Mouse (Mus musculus) E14TG2a.4 (cell line): Measurements from ENCODE around the gene 4930519G04Rik.

ENCODE experiments used
- H3K27me3 ChIP-seq: 2 replicates; pipeline ENCODE4 v1.6.1; 2014; ENCODE audit warnings: low read length, control low read depth; ENCODE audit not compliant: insufficient read depth
- H3K36me3 ChIP-seq: 2 replicates; pipeline ENCODE4 v1.6.1; 2014; ENCODE audit warnings: low read length, control low read depth; ENCODE audit not compliant: insufficient read depth
- H3K4me1 ChIP-seq: replicated peaks from 2 replicates; pipeline ENCODE4 v1.6.1; 2014; ENCODE audit warnings: low read depth, low read length, control low read depth
- H3K4me3 ChIP-seq: replicated peaks from 2 replicates; pipeline ENCODE4 v1.5.1; 2014; ENCODE audit warnings: mild to moderate bottlenecking, low read length
- H3K9me3 ChIP-seq: 2 replicates; pipeline ENCODE4 v1.6.1; 2014; ENCODE audit warnings: low read length, control low read depth
- CTCF ChIP-seq: conservative IDR thresholded peaks from 2 replicates; pipeline ENCODE4 v1.5.1; 2014; ENCODE audit warnings: low read length
- NANOG ChIP-seq: IDR thresholded peaks from 2 replicates; pipeline ENCODE4 v1.6.1; 2014; ENCODE audit warnings: borderline replicate concordance, low read length, mixed read lengths
- POU5F1 ChIP-seq: IDR thresholded peaks from 2 replicates; pipeline ENCODE4 v1.6.1; 2014; ENCODE audit warnings: low read length, borderline replicate concordance

The 4930519G04Rik gene

DNA sequence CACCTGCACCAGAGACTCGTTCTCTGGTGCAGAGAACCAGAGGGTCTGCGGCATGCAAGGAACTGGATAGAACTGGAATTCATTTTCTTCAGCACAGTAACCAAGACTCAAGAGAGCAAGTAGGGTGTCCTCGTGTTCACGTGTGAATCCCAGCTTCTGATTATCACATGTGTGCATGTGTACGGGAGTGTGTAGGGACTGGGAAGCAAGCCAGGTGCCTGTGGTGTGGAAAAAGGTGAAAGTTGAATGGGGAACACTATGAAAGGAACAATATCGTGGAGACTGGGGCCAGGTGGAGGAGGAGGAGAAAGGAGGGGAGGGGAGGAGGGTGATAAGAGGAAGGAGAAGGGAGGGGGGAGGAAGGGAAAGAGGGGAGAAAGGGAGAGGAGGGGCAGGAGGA, 33.3 kb downstream of the 4930519G04Rik start:
- Histone ChIP-seq H3K36me3 (no peaks in the 10 kb centered on the region), H3K4me1 (0 out of 2 replicates have a peak, but pooled peaks cover 5% of the 10 kb centered on the region), H3K4me3 (no peak overlapping the region), H3K27me3 (0 out of 2 replicates have a peak, but pooled peaks cover 3% of the 10 kb centered on the region), H3K9me3 (peaks cover 4% of the 10 kb centered on the region; the same call in 1 of the 2 replicates)
- no peak for TF ChIP-seq POU5F1
- TF ChIP-seq NANOG: no peak
- TF ChIP-seq CTCF: no peak

DNA sequence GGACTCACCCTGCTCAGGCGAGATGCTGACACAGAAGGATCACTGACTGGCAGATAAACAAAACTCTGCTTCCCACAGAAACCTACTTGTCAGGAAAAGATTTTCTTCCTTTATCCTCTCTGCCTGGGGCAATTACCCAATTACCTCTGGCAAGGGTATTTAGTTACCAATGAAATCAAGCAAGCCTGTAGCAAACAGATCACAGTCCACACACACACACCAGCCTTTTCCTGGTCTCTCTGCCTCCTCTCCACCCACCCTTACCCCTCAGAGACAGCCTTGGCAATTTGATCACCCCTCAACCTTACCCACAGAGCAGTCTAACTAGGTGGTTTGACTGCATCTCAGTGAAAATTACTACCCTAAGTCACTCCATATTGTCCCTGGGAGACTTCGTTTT, 35.5 kb downstream of the 4930519G04Rik start:
- H3K4me3 ChIP-seq: no peak overlapping the region
- no peaks in the 10 kb centered on the region for H3K4me1 ChIP-seq
- no peaks in the 10 kb centered on the region for H3K27me3 ChIP-seq
- H3K9me3 ChIP-seq: peaks cover 4% of the 10 kb centered on the region; the same call in 1 of the 2 replicates
- TF ChIP-seq CTCF: no peak
- no peak for TF ChIP-seq NANOG
- no peak for TF ChIP-seq POU5F1
- no peaks in the 10 kb centered on the region for H3K36me3 ChIP-seq

DNA sequence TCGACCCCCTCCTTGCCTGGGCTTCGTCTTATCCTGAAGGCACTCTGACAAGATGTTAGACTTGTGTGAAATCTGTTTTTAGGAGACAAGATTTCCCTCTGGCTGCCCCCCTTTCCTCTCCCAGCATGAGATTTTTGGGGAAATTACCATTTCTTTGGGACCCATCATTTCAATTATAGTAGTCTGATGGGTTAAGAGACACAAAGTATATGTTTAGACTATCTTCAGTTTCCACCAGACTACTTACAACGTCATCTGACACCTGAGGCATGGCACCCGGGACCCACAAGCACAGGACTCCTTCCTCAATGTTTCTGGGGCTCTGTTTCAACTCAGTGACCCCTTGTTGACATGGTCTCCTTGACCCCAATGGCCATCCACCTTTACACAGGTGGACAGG, 42.1 kb downstream of the 4930519G04Rik start:
- no peak overlapping the region for H3K4me3 ChIP-seq

DNA sequence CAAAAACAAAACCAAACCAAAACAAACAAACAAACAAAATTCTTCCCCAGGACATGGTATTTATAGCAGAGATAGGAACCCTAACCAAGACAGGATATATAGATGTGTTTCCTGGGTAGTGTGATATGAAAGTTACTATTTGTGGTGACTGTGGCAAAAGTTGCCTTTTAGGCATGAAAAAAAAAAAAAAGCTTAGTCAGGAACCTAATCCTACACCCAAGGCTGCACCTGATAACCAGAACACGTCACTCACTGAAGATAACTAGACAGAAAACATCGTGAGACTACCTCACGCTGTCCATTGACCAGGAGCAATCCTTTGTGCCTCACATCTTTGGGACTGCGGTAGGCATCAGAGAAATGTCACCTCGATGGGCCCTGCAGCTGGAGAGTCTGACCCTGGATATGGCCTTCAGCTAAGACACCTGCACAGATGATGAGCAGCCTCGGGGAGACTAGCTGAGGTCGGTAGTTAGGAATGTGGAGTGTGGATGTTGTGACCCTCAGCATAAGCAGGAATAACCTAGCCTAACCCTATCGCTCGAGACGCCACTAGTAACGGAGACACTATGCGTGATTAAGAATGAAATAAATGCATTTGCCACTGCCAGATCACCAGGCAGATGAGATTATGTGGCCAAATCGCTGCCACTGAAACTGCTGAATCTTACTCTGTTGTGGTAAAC, 43.4 kb downstream of the 4930519G04Rik start, which contains the start of gene Oasl2:
Gene Oasl2 (plus strand): TSS at position 249 of the 686 bp plus-strand sequence.
- H3K27me3 ChIP-seq: no peaks in the 10 kb centered on the region
- TF ChIP-seq NANOG (no peak), CTCF (no peak)
- peaks cover 34% of the 10 kb centered on the region for H3K4me1 ChIP-seq
- H3K9me3 ChIP-seq: no peaks in the 10 kb centered on the region
- H3K4me3 ChIP-seq: no peak within 1 kb of the TSS
- H3K36me3 ChIP-seq: no peaks in the 10 kb centered on the region

More for the DNA sequence above, 42.1 kb downstream of the 4930519G04Rik start:
- Histone ChIP-seq H3K4me1 (peaks cover 31% of the 10 kb centered on the region), H3K27me3 (no peaks in the 10 kb centered on the region), H3K36me3 (no peaks in the 10 kb centered on the region), H3K9me3 (no peaks in the 10 kb centered on the region)
- TF ChIP-seq NANOG (peak; percentile 85), CTCF (no peak), POU5F1 (no peak)

DNA sequence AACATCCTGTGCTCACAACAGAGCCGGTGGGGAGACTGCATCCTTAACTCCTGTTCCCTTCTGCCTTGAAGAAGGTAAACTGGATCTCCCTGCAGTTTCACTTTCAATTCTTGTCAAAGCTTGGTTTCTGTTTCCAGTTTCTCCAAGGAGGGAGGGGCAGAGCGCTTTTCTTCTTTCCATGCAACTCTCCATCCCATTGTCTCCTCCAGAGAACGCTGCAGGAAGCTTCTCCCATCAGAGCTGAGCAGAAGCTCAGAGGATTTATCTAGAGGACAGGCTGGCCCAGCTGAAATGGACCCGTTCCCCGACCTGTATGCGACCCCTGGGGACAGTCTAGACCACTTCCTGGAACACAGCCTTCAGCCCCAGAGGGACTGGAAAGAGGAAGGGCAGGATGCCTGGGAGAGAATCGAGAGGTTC, 43.9 kb downstream of the 4930519G04Rik start:
- Histone ChIP-seq H3K27me3 (no peaks in the 10 kb centered on the region), H3K36me3 (no peaks in the 10 kb centered on the region), H3K4me3 (no peak overlapping the region), H3K9me3 (no peaks in the 10 kb centered on the region), H3K4me1 (peaks cover 38% of the 10 kb centered on the region)
- TF ChIP-seq POU5F1: no peak
- no peak for TF ChIP-seq CTCF
- no peak for TF ChIP-seq NANOG

DNA sequence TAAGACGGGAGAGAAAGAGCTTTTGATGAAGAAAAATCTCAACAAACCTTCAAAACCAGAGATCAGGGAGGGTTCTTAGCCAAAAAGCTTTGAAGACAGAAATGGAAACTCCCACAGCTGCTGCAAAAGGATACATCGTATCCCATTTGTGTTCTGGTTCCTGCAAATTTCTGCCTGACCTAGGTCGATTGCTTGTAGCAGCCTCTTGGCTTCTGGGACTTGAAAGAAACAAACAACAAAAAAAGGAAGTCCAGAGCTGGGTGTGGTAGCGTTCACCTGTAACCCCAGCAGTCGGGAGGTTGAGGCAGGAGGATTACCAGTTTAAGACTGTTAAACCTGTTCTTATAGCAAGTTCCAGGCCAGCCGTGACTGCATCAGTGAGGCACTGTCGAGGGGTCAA, 45.4 kb downstream of the 4930519G04Rik start:
- H3K27me3 ChIP-seq: no peaks in the 10 kb centered on the region
- TF ChIP-seq CTCF (no peak), POU5F1 (no peak), NANOG (no peak)
- no peaks in the 10 kb centered on the region for H3K9me3 ChIP-seq
- H3K4me3 ChIP-seq: no peak overlapping the region
- peaks cover 38% of the 10 kb centered on the region for H3K4me1 ChIP-seq
- no peaks in the 10 kb centered on the region for H3K36me3 ChIP-seq

DNA sequence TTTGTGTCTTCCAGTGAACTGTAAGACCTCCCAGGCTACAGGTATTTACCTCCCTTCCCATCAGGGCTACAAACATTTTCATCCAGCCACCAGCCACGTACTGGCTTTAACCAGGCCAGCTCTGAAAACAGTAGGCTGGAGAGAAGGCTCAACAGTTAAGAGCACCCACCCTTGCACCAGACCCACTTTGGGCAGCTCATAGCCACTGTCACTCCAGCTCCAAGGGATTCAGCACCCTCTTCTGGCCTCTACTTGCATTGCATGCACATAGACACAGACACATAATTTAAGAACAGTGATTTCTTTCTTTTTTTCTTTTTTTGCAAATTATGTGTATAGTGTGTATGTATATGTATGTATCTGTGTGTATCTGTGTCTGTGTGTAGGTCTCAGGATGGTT, 48.9 kb downstream of the 4930519G04Rik start:
- no peak for TF ChIP-seq POU5F1
- TF ChIP-seq CTCF: peak; percentile 89
- TF ChIP-seq NANOG: no peak
- no peaks in the 10 kb centered on the region for H3K27me3 ChIP-seq
- peaks cover 6% of the 10 kb centered on the region; the same call in 1 of the 2 replicates for H3K36me3 ChIP-seq
- H3K4me3 ChIP-seq: no peak overlapping the region
- H3K4me1 ChIP-seq: peaks cover 40% of the 10 kb centered on the region
- H3K9me3 ChIP-seq: peaks cover 7% of the 10 kb centered on the region

DNA sequence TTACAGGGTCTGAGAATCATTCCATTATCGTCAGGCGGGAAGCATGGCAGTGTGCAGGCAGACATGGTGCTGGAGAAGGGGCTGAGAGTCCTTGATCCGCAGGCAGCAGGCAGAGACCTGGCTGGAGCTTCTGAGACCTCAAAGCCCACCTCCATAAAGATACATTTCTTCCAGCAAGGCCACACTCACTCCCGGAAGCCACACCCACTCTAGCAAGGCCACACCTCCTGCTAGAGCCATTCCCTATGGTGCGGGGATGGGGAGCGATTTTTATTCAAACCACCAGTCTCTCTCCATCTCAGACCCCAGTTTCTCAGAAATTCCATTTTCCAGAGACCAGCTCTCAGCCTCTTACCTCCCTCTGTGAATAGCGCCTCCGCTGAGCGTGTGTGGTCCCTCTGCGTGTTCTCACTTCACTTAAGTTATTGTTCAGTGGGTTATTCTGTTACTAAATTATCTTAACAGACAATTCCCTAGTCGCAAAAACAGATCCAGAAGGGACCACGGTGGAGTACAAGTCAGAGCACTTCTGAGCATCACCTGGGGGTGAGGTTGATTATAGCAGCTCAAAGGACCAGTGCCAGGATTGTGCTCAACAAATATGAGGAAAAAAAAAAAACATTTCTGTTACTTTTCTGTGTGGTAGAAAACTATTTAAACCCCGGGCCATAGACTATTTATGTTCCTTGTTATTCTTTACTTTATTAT, 55.3 kb downstream of the 4930519G04Rik start:
- TF ChIP-seq POU5F1: no peak
- no peak for TF ChIP-seq NANOG
- H3K9me3 ChIP-seq: peaks cover 7% of the 10 kb centered on the region
- peak overlapping the region; percentile 68 for H3K4me3 ChIP-seq
- H3K27me3 ChIP-seq: no peaks in the 10 kb centered on the region
- peaks cover 6% of the 10 kb centered on the region; the same call in 1 of the 2 replicates for H3K36me3 ChIP-seq
- H3K4me1 ChIP-seq: peaks cover 40% of the 10 kb centered on the region
